Mouse (Mus musculus): ENCODE data around the gene Hist1h2ab.
A peak's percentile ranks its signal among the peaks of the same experiment; 100 is the strongest.
"Not testable (repeated sequence)": the region's sequence is repeated elsewhere in the genome, so short reads cannot be mapped to it uniquely, and the experiment has no call there.

Hist1h2ab gene

GRCm38 (mm10) chr13:23755000-23755399 is 4.1 kb downstream of the Hist1h2ab start:
- DNase-seq, result no peak

GRCm38 (mm10) chr13:23756790-23757189 is 5.9 kb downstream of the Hist1h2ab start, which contains the start of gene Hist1h4b:
Gene Hist1h4b, plus strand, starts transcription at chr13:23757013.
- DNase-seq, result peak; percentile 71

GRCm38 (mm10) chr13:23757211-23757773 is 6.4 kb downstream of the Hist1h2ab start:
- no peak for DNase-seq

DNA sequence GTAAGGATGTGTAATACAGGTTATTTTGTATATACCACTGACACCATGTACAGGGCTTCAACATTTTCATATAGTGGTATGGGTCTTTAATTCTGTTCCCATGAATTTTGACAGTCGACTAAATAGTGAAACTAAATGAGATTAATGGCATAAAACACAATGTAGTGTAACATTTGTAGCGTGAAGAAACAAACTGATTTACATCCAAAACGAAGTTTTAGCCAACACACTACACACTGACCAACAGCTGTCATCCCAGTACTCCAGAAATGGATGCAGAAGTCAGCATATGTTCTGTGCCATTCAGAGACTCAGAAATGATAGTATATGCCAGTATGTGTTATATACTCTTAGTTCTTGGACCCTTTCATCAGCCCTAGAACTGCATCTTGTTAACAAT is 7.0 kb downstream of the Hist1h2ab start:
- DNase-seq, result no peak

- no peak for DNase-seq
Observed at GRCm38 (mm10) chr13:23759251-23759771, 8.4 kb downstream of the Hist1h2ab start.

DNA sequence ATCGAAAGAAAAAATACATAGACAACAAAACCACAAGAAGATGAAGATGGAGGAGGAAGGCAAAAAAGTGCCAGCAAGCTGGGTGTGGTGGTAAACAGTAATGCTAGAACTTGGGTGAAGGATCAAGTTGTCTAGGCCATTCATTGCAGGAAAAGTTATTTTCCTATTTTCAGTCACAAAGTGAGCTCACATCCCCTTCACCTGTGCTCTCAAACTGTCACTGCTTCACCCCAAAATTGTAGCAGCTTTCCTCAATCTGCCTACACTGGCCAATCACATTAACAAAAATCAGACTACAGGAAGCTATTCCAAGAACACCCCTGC is 9.0 kb downstream of the Hist1h2ab start:
- no peak for DNase-seq

DNA sequence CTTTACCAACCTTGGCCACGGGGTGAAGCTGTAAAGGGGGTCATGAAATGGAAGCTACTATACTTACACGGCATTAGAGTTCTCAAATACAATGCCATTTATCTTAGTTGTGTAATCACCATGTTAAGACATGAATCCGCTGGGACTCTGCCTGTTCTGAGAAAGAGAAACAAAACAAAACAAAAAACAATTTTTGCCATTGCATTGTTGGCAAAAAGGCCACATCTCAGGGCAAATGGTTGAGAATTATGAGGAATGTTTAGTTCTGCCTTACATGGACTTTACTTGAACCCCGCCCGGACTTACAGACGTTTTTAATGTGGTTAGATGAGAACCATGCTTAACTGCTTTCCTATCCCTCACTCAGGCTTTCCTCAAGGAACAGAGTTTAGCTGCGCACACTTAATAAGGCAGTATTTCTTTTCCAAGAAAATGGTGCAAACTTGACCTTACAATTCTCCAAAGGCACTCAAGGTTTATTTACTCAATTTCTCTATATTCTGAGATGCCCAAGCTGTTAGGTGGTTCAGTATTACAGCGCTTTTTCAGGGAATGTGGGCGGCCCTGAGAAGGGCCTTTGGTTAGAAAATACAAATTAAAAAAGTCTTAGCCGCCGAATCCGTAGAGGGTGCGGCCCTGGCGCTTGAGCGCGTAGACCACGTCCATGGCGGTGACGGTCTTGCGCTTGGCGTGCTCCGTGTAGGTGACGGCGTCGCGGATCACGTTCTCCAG is 9.5 kb downstream of the Hist1h2ab start:
- no peak for DNase-seq

- peak; percentile 99 for DNase-seq
Observed at GRCm38 (mm10) chr13:23760972-23761864, 10.3 kb downstream of the Hist1h2ab start, which contains the start of gene Hist1h4a. Gene Hist1h4a, minus strand, starts transcription at chr13:23761230.

GRCm38 (mm10) chr13:23761871-23762821 is 11.2 kb downstream of the Hist1h2ab start, which contains the start of gene Hist1h3a:
Gene Hist1h3a, minus strand, starts transcription at chr13:23762386.
- DNase-seq, result peak; percentile 23

DNA sequence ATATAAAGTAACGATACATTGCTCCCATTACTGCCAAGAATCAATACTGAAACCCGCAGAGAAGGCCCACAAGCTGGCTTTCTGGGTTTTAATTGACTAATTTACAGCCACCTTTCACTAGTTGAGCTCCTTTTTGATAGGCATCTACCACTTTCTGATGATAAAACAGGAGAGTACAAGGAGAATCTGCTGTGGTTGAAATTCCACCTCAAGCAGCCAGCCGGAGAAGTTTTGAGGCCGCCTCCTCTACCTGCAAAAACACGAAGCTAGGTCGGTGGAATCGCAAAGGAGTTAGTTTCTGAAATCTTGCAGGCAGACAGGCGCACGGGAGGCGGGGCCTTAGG is 12.3 kb downstream of the Hist1h2ab start:
- no peak for DNase-seq

GRCm38 (mm10) chr13:23763586-23764323 is 12.8 kb downstream of the Hist1h2ab start, which contains the start of gene Hist1h1a:
Gene Hist1h1a, plus strand, starts transcription at chr13:23763666.
- peak; percentile 71 for DNase-seq

- DNase-seq, result no peak
Observed at GRCm38 (mm10) chr13:23764324-23765171, 13.6 kb downstream of the Hist1h2ab start.

DNA sequence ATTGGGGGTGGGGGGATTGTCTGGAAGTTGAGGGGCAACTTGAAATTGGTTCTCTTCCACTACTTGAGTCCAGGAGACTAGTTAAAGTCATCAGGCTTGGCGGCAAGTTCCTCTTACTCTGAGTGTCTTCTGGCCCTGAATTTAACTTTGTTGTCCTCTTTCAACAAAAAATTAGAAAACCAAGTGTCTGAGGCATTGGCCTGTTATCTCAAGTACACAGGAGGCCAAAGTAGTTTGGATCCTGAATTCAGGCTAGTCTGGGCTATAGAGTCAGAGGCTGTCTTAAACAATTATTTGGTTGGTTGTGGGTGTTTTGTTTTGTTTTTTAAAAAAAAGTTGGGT is 14.2 kb downstream of the Hist1h2ab start:
- DNase-seq, result no peak

DNA sequence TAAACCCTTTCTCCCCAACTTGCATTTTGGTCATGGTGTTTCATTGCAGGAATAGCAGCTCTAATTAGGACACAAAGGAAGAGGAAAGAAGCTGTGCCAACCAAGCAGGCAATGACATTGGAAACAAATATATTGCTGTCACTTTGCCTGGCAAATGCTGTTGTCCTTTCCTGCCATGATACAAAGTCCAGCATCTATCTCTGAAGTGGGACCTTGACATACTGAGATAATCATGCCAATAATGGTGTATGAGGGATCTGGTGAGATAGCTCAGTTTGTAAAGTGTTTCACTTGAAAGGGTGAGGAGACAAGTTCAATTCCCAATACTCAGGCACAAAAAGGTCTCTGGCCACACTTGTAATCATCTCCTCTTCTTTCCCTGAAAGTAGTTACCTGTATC is 15.8 kb downstream of the Hist1h2ab start:
- DNase-seq, result no peak

- DNase-seq, result no peak
Observed at GRCm38 (mm10) chr13:23768834-23769397, 18.0 kb downstream of the Hist1h2ab start.

DNA sequence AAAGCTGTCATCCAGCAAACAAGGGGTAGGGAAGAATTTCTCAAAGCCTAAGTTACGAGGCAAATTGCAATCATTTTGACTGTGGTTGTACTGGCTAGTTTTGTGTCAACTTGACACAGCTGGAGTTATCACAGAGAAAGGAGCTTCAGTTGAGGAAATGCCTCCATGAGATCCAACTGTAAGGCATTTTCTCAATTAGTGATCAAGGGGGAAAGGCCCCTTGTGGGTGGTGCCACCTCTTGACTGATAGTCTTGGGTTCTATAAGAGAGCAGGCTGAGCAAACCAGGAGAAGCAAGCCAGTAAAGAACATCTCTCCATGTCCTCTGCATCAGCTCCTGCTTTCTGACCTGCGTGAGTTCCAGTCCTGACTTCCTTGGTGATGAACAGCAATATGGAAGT is 18.7 kb downstream of the Hist1h2ab start, which contains the start of gene Trim38:
Trim38 (plus strand) TSS at position 301 of the 400 bp plus-strand sequence.
- not testable (repeated sequence) for DNase-seq

DNA sequence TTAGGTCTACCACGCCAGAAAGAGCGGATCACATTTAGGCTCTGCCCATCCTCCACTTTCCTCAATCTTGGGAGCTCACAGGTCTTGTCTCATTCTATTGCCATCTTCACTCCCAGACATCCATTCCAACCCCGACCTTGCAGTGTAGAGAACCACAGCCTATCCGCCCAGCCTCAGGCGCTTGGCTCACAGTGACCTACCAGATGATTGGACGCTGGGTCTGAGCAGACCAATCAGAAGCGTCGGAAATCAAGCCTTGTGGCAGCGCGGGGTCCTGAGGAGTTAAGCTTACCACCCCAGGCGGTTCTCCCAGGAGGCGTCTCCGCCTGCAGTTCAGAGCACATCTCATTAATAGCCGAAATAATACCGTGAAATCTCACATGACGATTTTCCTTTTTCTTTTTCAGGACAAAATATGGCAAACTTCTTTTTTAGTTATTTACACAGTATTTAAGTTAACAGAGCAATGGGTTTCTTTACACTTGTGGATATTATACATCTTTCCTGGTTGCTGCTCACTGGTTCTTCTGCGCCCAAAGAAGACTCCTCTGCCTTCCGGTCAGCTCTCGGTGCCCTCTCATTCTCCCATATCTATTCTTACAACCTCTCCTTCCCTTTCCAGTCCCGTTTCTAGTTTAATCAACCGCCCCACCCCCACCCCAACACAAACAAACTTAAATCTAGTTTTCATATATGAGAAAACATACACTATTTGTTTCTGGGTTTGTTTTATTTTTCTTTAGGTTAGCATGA is 21.8 kb downstream of the Hist1h2ab start:
- peak; percentile 21 for DNase-seq

DNA sequence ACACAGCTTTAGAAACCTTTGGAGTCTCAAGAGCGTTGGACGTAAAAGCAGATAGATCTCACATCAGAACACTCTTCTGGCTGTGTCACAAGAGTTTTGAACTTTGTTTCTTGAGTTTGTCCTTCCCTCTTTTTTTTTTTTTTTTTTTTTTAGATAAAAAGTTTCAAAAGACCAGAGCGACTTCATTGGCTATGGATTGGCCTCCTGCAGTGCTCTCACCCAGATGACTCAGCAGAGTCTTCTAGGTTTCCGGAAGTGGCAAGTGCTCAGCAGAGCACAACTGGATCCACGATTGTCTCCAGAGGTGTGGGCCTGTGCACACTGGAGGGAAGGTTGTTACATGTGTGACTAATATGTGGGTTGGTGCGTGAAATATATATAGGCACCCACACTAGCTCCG is 27.4 kb downstream of the Hist1h2ab start:
- DNase-seq, result no peak

DNA sequence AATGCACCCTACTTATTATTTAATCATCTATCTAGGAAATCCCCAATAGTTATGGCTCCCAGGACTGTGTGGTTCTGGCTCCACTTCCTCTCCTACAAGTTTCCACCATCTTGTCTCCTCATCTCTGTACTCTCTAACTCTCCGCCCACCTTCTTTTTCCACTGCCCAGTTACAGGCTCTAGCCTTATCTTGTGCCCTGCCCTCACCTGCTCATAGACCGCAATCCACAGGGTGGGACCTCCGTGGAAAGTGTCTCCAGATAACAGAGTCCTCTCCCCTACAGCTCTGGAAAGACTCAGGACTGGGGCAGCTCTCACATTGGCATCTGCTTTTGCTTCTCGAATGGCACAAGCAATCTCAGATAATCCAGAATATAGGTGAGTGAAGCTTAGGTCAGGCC is 28.1 kb downstream of the Hist1h2ab start:
- DNase-seq, result no peak

Data from right cerebral cortex, postnatal 4 days (tissue).